Mouse (Mus musculus): ENCODE data around the gene Mrpl4. TPM values are rescaled to one million over a fixed set of nuclear protein-coding genes. Genes with fewer than 3 reads are reported as not detected.
A peak's percentile ranks its signal among the peaks of the same experiment; 100 is the strongest.

Mrpl4 gene
- total RNA-seq, 1 experiment: 80.8 TPM

GRCm38 (mm10) chr9:21015571-21016130 lies 13.1 kb downstream of the Mrpl4 start, which contains the start of gene Icam1:
Gene Icam1, plus strand, starts transcription at chr9:21015985.
- TF ChIP-seq ZNF384 (IDR thresholded peaks at IDR 0.05; ENCODE audit: low read depth, low read length) (no peak), ZC3H11A (IDR thresholded peaks at IDR 0.05; ENCODE audit: borderline replicate concordance, low read depth, low read length) (no peak), HCFC1 (IDR thresholded peaks at IDR 0.05; ENCODE audit: borderline replicate concordance, insufficient read depth, low read length) (peak; percentile 65; the same call in 1 of the 2 replicates), MAFK (IDR thresholded peaks at IDR 0.05; ENCODE audit: insufficient read depth, low read depth, low read length) (no peak)
- H3K27ac ChIP-seq (ENCODE audit: insufficient read depth, low read depth, low read length, poor library complexity, severe bottlenecking): peak within 1 kb of the TSS; percentile 85
- peaks cover 8 to 17% of the 10 kb centered on the region in 2 experiments; a peak in 3 of 4 replicates for H3K4me1 ChIP-seq (ENCODE audit: control insufficient read depth in 2 of 2, insufficient read depth in 2 of 2, low read length in 2 of 2, poor library complexity in 1 of 2)
- H3K36me3 ChIP-seq (ENCODE audit: control insufficient read depth, insufficient read depth, low read length, poor library complexity, severe bottlenecking): peaks cover 18% of the 10 kb centered on the region
- H3K9ac ChIP-seq (ENCODE audit: insufficient read depth, low read depth, low read length, poor library complexity, severe bottlenecking): peak within 1 kb of the TSS; percentile 85
- no peaks in the 10 kb centered on the region for H3K9me3 ChIP-seq (ENCODE audit: control insufficient read depth, insufficient read depth, low read depth, low read length)
- no peak for DNase-seq (ENCODE audit: low read depth, low spot score)
- in situ Hi-C loops (cut with MboI; ENCODE audit: low sequenced_read_pairs in 2 of 2, unreplicated experiment in 2 of 2): no loop called here
- H3K4me3 ChIP-seq (ENCODE audit: insufficient read depth in 1 of 2, low read depth in 1 of 2, low read length in 2 of 2, poor library complexity in 1 of 2, severe bottlenecking in 1 of 2): peak within 1 kb of the TSS; percentile 87 to 92

- TF ChIP-seq MAFK (IDR thresholded peaks at IDR 0.05; ENCODE audit: insufficient read depth, low read depth, low read length): no peak
- TF ChIP-seq HCFC1 (IDR thresholded peaks at IDR 0.05; ENCODE audit: borderline replicate concordance, insufficient read depth, low read length): no peak
- no peak for TF ChIP-seq CHD2 (IDR thresholded peaks at IDR 0.05; ENCODE audit: low read depth, low read length)
- no peak for TF ChIP-seq ZC3H11A (IDR thresholded peaks at IDR 0.05; ENCODE audit: borderline replicate concordance, low read depth, low read length)
- TF ChIP-seq ZNF384 (IDR thresholded peaks at IDR 0.05; ENCODE audit: low read depth, low read length): no peak
- H3K4me3 ChIP-seq (ENCODE audit: insufficient read depth in 1 of 2, low read depth in 1 of 2, low read length in 2 of 2, poor library complexity in 1 of 2, severe bottlenecking in 1 of 2): peak overlapping the region; percentile 87 to 92
- H3K9ac ChIP-seq (ENCODE audit: insufficient read depth, low read depth, low read length, poor library complexity, severe bottlenecking): peak overlapping the region; percentile 85
- peaks cover 25% of the 10 kb centered on the region for H3K36me3 ChIP-seq (ENCODE audit: control insufficient read depth, insufficient read depth, low read length, poor library complexity, severe bottlenecking)
- no peak for DNase-seq (ENCODE audit: low read depth, low spot score)
- peak overlapping the region; percentile 63; the same call in 1 of the 2 replicates for H3K27ac ChIP-seq (ENCODE audit: insufficient read depth, low read depth, low read length, poor library complexity, severe bottlenecking)
- H3K9me3 ChIP-seq (ENCODE audit: control insufficient read depth, insufficient read depth, low read depth, low read length): no peaks in the 10 kb centered on the region
- in situ Hi-C loops (cut with MboI; ENCODE audit: low sequenced_read_pairs in 2 of 2, unreplicated experiment in 2 of 2): no loop called here
- H3K4me1 ChIP-seq (ENCODE audit: control insufficient read depth in 2 of 2, insufficient read depth in 2 of 2, low read length in 2 of 2, poor library complexity in 1 of 2): peaks cover 8 to 16% of the 10 kb centered on the region in 2 experiments; a peak in 3 of 4 replicates
Observed at GRCm38 (mm10) chr9:21016331-21017176, 14.0 kb downstream of the Mrpl4 start.

- H3K9me3 ChIP-seq (ENCODE audit: control insufficient read depth, insufficient read depth, low read depth, low read length): no peaks in the 10 kb centered on the region
- no peak for TF ChIP-seq MAFK (IDR thresholded peaks at IDR 0.05; ENCODE audit: insufficient read depth, low read depth, low read length)
- no peak for TF ChIP-seq ZC3H11A (IDR thresholded peaks at IDR 0.05; ENCODE audit: borderline replicate concordance, low read depth, low read length)
- no peak for TF ChIP-seq HCFC1 (IDR thresholded peaks at IDR 0.05; ENCODE audit: borderline replicate concordance, insufficient read depth, low read length)
- TF ChIP-seq CHD2 (IDR thresholded peaks at IDR 0.05; ENCODE audit: low read depth, low read length): no peak
- no peak for TF ChIP-seq ZNF384 (IDR thresholded peaks at IDR 0.05; ENCODE audit: low read depth, low read length)
- H3K4me3 ChIP-seq (ENCODE audit: insufficient read depth in 1 of 2, low read depth in 1 of 2, low read length in 2 of 2, poor library complexity in 1 of 2, severe bottlenecking in 1 of 2): peak overlapping the region; percentile 87 to 92
- in situ Hi-C loops (cut with MboI; ENCODE audit: low sequenced_read_pairs in 2 of 2, unreplicated experiment in 2 of 2): no loop called here
- H3K9ac ChIP-seq (ENCODE audit: insufficient read depth, low read depth, low read length, poor library complexity, severe bottlenecking): peak overlapping the region; percentile 50; the same call in 1 of the 2 replicates
- no peak for DNase-seq (ENCODE audit: low read depth, low spot score)
- peaks cover 31% of the 10 kb centered on the region for H3K36me3 ChIP-seq (ENCODE audit: control insufficient read depth, insufficient read depth, low read length, poor library complexity, severe bottlenecking)
- no peak overlapping the region for H3K27ac ChIP-seq (ENCODE audit: insufficient read depth, low read depth, low read length, poor library complexity, severe bottlenecking)
- H3K4me1 ChIP-seq (ENCODE audit: control insufficient read depth in 2 of 2, insufficient read depth in 2 of 2, low read length in 2 of 2, poor library complexity in 1 of 2): peaks cover 8 to 16% of the 10 kb centered on the region in 2 experiments; a peak in 3 of 4 replicates
Observed at GRCm38 (mm10) chr9:21017177-21017575, 14.6 kb downstream of the Mrpl4 start.

GRCm38 (mm10) chr9:21018600-21018999 lies 16.1 kb downstream of the Mrpl4 start:
- H3K9me3 ChIP-seq (ENCODE audit: control insufficient read depth, insufficient read depth, low read depth, low read length): no peaks in the 10 kb centered on the region
- no peak for DNase-seq (ENCODE audit: low read depth, low spot score)
- H3K36me3 ChIP-seq (ENCODE audit: control insufficient read depth, insufficient read depth, low read length, poor library complexity, severe bottlenecking): peaks cover 35% of the 10 kb centered on the region
- in situ Hi-C loops (cut with MboI; ENCODE audit: low sequenced_read_pairs in 2 of 2, unreplicated experiment in 2 of 2): no loop called here
- H3K9ac ChIP-seq (ENCODE audit: insufficient read depth, low read depth, low read length, poor library complexity, severe bottlenecking): no peak overlapping the region
- H3K4me3 ChIP-seq (ENCODE audit: insufficient read depth in 1 of 2, low read depth in 1 of 2, low read length in 2 of 2, poor library complexity in 1 of 2, severe bottlenecking in 1 of 2): no peak overlapping the region
- TF ChIP-seq CHD2 (IDR thresholded peaks at IDR 0.05; ENCODE audit: low read depth, low read length) (no peak), HCFC1 (IDR thresholded peaks at IDR 0.05; ENCODE audit: borderline replicate concordance, insufficient read depth, low read length) (no peak), ZNF384 (IDR thresholded peaks at IDR 0.05; ENCODE audit: low read depth, low read length) (no peak), ZC3H11A (IDR thresholded peaks at IDR 0.05; ENCODE audit: borderline replicate concordance, low read depth, low read length) (no peak)
- H3K4me1 ChIP-seq (ENCODE audit: control insufficient read depth in 2 of 2, insufficient read depth in 2 of 2, low read length in 2 of 2, poor library complexity in 1 of 2): peaks cover 8 to 16% of the 10 kb centered on the region in 2 experiments; a peak in 3 of 4 replicates
- no peak overlapping the region for H3K27ac ChIP-seq (ENCODE audit: insufficient read depth, low read depth, low read length, poor library complexity, severe bottlenecking)

Data from ES-E14 (cell line).